Mouse (Mus musculus) intestine, embryonic 14.5 days (tissue): ENCODE data around the gene D17Wsu92e. TPM values are rescaled to one million over a fixed set of nuclear protein-coding genes. Genes with fewer than 3 reads are reported as not detected.

Experiments used
- ATAC-seq: fragments of 200-750 bp; cut with Nextera tagmentation; replicated peaks from 2 replicates; pipeline ENCODE4 v1.8.0; 2017; ENCODE audit warnings: low read depth, moderate number of reproducible peaks, moderate TSS enrichment, moderate library complexity; ENCODE audit not compliant: low FRiP score, low TSS enrichment
- DNase-seq: peaks from one replicate; pipeline ENCODE4 v3.0.0-alpha.2; 2018; ENCODE audit warnings: low spot score
- H3K27ac ChIP-seq: fragments of 300-500 bp; sonication (generic); 2 replicates; pipeline ENCODE4 v1.5.1; 2014; ENCODE audit warnings: low read depth, mild to moderate bottlenecking, control low read depth
- H3K27me3 ChIP-seq: fragments of 300-500 bp; sonication (generic); replicated peaks from 2 replicates; pipeline ENCODE4 v1.6.1; 2014; ENCODE audit warnings: low read length, control low read depth; ENCODE audit not compliant: control insufficient read depth, insufficient read depth
- H3K36me3 ChIP-seq: fragments of 300-500 bp; sonication (generic); 2 replicates; pipeline ENCODE4 v1.6.1; 2014; ENCODE audit warnings: low read length, control low read depth; ENCODE audit not compliant: control insufficient read depth, insufficient read depth
- H3K4me1 ChIP-seq: fragments of 300-500 bp; sonication (generic); replicated peaks from 2 replicates; pipeline ENCODE4 v1.6.1; 2014; ENCODE audit warnings: low read length, control low read depth, mixed read lengths; ENCODE audit not compliant: control insufficient read depth, insufficient read depth
- H3K4me2 ChIP-seq: fragments of 300-500 bp; sonication (generic); 2 replicates; pipeline ENCODE4 v1.6.1; 2014; ENCODE audit warnings: low read length
- H3K4me3 ChIP-seq: fragments of 300-500 bp; sonication (generic); 2 replicates; pipeline ENCODE4 v1.5.1; 2014; ENCODE audit warnings: low read depth, low read length, control low read depth, mixed read lengths
- H3K9ac ChIP-seq: fragments of 300-500 bp; sonication (generic); 2 replicates; pipeline ENCODE4 v1.6.1; 2014; ENCODE audit warnings: mild to moderate bottlenecking, low read length
- H3K9me3 ChIP-seq: fragments of 300-500 bp; sonication (generic); 2 replicates; pipeline ENCODE4 v1.6.1; 2016; ENCODE audit warnings: low read length, control low read depth; ENCODE audit not compliant: control insufficient read depth
- WGBS: fragments of 180-500 bp; shearing (Covaris S2); extraction: QIAGEN DNeasy Blood & Tissue Kit; methylation state at CpG from one replicate; pipeline ENCODE4 v1.1.7; 2014; 5-methylcytosine and 5-hydroxymethylcytosine counted together
- polyA plus RNA-seq: library from polyadenylated mRNA; unstranded; fragments of >200 nt; fragmentation: Nextera tagmentation; extraction: Ambion mirVana; gene quantifications from 2 replicates; pipeline ENCODE4 v1.2.1, GENCODE M21; 2014

Gene D17Wsu92e
- polyA plus RNA-seq, 1 experiment from 2014 or later = 23.4 TPM

DNA sequence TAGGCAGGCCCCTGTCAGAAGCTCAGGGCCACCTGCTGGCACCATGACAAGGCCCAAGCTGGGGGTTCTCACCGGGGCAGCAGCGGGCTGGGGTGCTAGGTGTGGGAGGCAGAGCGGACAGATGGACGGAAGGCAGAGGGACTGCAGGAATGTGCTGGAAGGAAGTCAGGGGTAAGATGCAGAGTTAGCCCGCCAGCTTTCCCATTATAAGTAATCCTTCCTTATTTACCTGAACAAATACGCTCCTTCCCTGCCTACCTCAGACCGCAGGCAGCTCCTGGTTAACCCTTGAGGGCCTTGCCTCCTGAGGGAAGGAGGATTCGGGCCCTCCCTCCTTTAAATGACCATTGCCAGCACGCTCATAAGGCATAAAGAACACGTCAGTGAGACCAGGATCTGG lies 91.7 kb downstream of the D17Wsu92e start, which contains the start of gene Spdef:
Spdef (minus strand) TSS at position 186 of the 400 bp plus-strand sequence.
- H3K27me3 ChIP-seq = no peaks in the 10 kb centered on the region
- H3K9ac ChIP-seq = 0 out of 2 replicates have a peak within 1 kb of the TSS, but pooled peaks have one; percentile 5
- H3K4me2 ChIP-seq = no peak within 1 kb of the TSS
- H3K4me1 ChIP-seq = peaks cover 18% of the 10 kb centered on the region
- no peak within 1 kb of the TSS for H3K4me3 ChIP-seq
- WGBS = 63% methylated on average over 10 of the region's 10 CpGs
- ATAC-seq (no peak), DNase-seq (no peak)
- H3K27ac ChIP-seq = no peak within 1 kb of the TSS
- 0 out of 2 replicates have a peak, but pooled peaks cover 3% of the 10 kb centered on the region for H3K9me3 ChIP-seq
- H3K36me3 ChIP-seq = no peaks in the 10 kb centered on the region

DNA sequence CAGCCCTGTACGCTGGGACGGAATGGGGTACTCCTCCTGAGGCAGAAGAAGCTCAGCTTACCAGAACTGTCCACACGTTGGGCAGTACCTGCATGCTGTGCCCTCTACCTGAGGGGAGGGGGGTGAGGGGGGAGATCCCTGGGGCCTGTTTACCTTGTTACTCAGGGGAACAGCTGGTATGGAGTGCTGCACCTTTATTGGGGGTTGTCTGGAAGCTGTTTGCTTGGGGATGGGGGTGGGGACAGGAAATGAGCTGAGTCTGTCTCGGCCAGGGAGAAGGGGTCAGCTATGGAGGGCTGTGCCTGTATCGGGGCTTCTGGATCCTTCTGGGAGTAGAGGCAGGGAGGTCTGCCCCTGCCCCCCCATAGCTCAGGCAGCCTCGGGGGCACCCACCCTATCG lies 93.9 kb downstream of the D17Wsu92e start:
- no peaks in the 10 kb centered on the region for H3K36me3 ChIP-seq
- no peak overlapping the region for H3K4me2 ChIP-seq
- H3K27ac ChIP-seq = no peak overlapping the region
- H3K4me3 ChIP-seq = no peak overlapping the region
- H3K9ac ChIP-seq = no peak overlapping the region
- H3K9me3 ChIP-seq = 0 out of 2 replicates have a peak, but pooled peaks cover 3% of the 10 kb centered on the region
- no peaks in the 10 kb centered on the region for H3K27me3 ChIP-seq
- DNase-seq (no peak), ATAC-seq (no peak)
- H3K4me1 ChIP-seq = peaks cover 18% of the 10 kb centered on the region
- 29% methylated on average over 7 of the region's 7 CpGs for WGBS

DNA sequence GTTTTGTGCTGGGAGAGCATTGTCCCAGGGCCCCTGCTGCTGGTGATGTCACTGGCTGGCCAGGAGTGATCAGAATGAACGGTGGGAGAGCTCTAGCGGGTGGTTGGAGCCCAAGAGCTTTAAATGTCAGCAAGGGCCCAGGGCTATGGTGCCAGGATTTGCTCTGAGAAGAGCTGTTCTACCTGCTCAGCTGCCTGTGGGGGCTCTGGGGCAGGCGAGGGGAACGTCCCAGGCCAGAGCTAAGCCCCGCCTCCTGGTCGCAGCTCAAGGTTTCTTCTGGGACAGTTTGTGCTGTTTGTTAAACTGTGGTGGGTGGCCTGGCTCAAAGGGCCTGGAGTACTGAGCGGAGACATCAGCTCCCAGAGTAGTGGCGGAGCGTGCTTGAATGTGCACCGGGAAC lies 95.0 kb downstream of the D17Wsu92e start:
- H3K9me3 ChIP-seq = 0 out of 2 replicates have a peak, but pooled peaks cover 2% of the 10 kb centered on the region
- H3K36me3 ChIP-seq = no peaks in the 10 kb centered on the region
- no peaks in the 10 kb centered on the region for H3K27me3 ChIP-seq
- H3K4me3 ChIP-seq = no peak overlapping the region
- no peak overlapping the region for H3K9ac ChIP-seq
- ATAC-seq = no peak
- no peak overlapping the region for H3K4me2 ChIP-seq
- H3K27ac ChIP-seq = no peak overlapping the region
- H3K4me1 ChIP-seq = peaks cover 18% of the 10 kb centered on the region
- DNase-seq = no peak
- 25% methylated on average over 10 of the region's 10 CpGs for WGBS

GRCm38 (mm10) chr17:27725011-27725410 lies 95.4 kb downstream of the D17Wsu92e start:
- Histone ChIP-seq H3K36me3 (no peaks in the 10 kb centered on the region), H3K27me3 (no peaks in the 10 kb centered on the region), H3K4me1 (peaks cover 18% of the 10 kb centered on the region), H3K4me3 (no peak overlapping the region), H3K4me2 (no peak overlapping the region), H3K9ac (no peak overlapping the region), H3K27ac (no peak overlapping the region), H3K9me3 (no peaks in the 10 kb centered on the region)
- DNase-seq (no peak), ATAC-seq (no peak)
- 43% methylated on average over 10 of the region's 10 CpGs for WGBS

DNA sequence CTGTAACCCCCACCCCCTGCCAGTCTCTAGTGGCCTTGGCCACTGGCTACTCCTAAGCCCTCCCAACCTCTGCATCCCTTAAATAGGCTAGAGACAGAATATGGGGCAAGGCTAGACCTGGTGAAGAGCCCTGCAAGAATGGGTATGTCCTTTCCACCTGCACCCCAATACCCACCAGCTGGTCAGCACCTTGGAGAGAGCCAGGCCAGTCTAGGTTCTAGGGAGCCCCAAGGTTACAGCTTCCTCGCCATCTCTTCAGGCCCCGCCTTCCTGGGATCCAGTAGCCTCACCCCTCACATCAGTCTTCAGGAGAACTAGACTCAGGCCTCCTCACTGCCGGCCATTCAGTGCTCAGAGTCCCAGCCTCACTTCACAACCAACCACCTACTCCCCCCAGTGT lies 96.1 kb downstream of the D17Wsu92e start:
- H3K27ac ChIP-seq = no peak overlapping the region
- H3K36me3 ChIP-seq = no peaks in the 10 kb centered on the region
- peaks cover 18% of the 10 kb centered on the region for H3K4me1 ChIP-seq
- ATAC-seq (no peak), DNase-seq (no peak)
- no peaks in the 10 kb centered on the region for H3K27me3 ChIP-seq
- H3K4me2 ChIP-seq = no peak overlapping the region
- H3K9me3 ChIP-seq = no peaks in the 10 kb centered on the region
- 20% methylated on average over 3 of the region's 3 CpGs for WGBS
- no peak overlapping the region for H3K4me3 ChIP-seq
- no peak overlapping the region for H3K9ac ChIP-seq

DNA sequence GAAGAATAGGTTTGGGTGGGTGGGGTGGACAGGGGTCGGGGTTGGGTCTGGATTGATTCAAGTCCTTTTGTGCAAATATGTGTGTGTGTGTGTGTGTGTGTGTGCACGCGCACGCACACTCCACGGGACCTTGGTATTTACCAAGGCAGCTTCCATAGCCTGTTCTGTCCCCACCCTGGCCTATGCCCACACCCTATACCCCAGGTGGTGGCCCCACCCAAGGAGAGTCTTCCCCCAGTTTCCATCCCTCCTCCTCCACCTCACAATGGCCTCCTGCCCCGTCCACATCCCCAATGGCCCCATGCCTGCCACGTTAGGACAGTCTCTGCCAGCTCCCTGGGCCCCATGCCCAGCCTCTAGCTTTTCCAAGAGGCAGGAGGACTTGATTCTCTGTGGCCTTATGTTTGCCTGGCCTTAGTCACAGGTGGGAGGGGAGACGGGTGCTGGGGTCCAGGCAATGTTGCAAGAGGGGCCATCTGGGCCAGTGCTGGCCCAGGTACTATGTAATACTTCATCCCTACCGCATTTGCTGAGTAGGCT lies 99.3 kb downstream of the D17Wsu92e start:
- Histone ChIP-seq H3K27ac (no peak overlapping the region), H3K9me3 (no peaks in the 10 kb centered on the region), H3K4me1 (peaks cover 19% of the 10 kb centered on the region), H3K27me3 (no peaks in the 10 kb centered on the region), H3K4me3 (no peak overlapping the region), H3K4me2 (no peak overlapping the region), H3K9ac (no peak overlapping the region), H3K36me3 (no peaks in the 10 kb centered on the region)
- ATAC-seq (no peak), DNase-seq (no peak)
- WGBS = 79% methylated on average over 9 of the region's 9 CpGs

GRCm38 (mm10) chr17:27720326-27720725 lies 100.1 kb downstream of the D17Wsu92e start:
- DNase-seq (no peak), ATAC-seq (no peak)
- Histone ChIP-seq H3K4me2 (no peak overlapping the region), H3K4me3 (no peak overlapping the region), H3K9me3 (no peaks in the 10 kb centered on the region), H3K4me1 (peaks cover 11% of the 10 kb centered on the region), H3K9ac (no peak overlapping the region), H3K36me3 (no peaks in the 10 kb centered on the region), H3K27ac (no peak overlapping the region), H3K27me3 (no peaks in the 10 kb centered on the region)
- WGBS = 72% methylated on average over 9 of the region's 9 CpGs

DNA sequence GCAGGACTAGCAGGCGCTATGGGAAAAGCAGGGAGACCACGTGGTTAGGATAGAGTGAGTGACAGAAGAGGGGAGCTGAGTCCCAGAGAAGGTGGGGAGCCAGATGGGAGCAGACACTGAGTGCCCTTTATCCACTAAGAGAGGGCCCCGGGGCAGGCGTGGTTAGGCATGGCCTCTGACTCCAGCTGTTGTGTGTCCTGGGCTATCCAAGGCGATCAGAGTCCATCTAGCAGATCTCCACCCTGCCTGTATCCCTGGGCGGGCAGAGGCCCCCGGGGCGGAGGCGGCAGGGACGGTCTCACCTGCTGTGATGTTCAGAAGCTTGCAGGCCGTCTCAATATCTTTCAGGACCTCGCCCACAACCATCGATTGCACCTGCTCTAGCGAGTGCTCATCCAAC lies 100.8 kb downstream of the D17Wsu92e start:
- Histone ChIP-seq H3K9ac (no peak overlapping the region), H3K4me2 (no peak overlapping the region), H3K4me3 (no peak overlapping the region), H3K4me1 (peaks cover 7% of the 10 kb centered on the region; the same call in 1 of the 2 replicates), H3K27me3 (no peaks in the 10 kb centered on the region), H3K36me3 (no peaks in the 10 kb centered on the region), H3K27ac (no peak overlapping the region), H3K9me3 (no peaks in the 10 kb centered on the region)
- whole genome bisulfite sequencing = 62% methylated on average over 14 of the region's 14 CpGs
- ATAC-seq (0 out of 2 replicates have a peak, but pooled peaks have one; percentile 32), DNase-seq (no peak)

GRCm38 (mm10) chr17:27718250-27718649 lies 102.2 kb downstream of the D17Wsu92e start:
- Histone ChIP-seq H3K27ac (no peak overlapping the region), H3K4me1 (peaks cover 7% of the 10 kb centered on the region; the same call in 1 of the 2 replicates), H3K27me3 (no peaks in the 10 kb centered on the region), H3K4me2 (no peak overlapping the region), H3K4me3 (no peak overlapping the region), H3K9ac (no peak overlapping the region), H3K36me3 (no peaks in the 10 kb centered on the region), H3K9me3 (no peaks in the 10 kb centered on the region)
- 58% methylated on average over 5 of the region's 5 CpGs for WGBS
- ATAC-seq (no peak), DNase-seq (no peak)
